Mouse (Mus musculus) naive thymus-derived CD4-positive, alpha-beta T cell, adult 2 months (primary cell): ENCODE measurements around the gene Erv3.

ENCODE experiments used
- DNase-seq: peaks from one replicate; pipeline ENCODE4 v3.0.0-alpha.2; 2011; ENCODE audit warnings: low read depth

Erv3 gene

GRCm38 (mm10) chr2:131823931-131824330, 35.6 kb downstream of the Erv3 start:
- DNase-seq: no peak

GRCm38 (mm10) chr2:131822492-131822891, 37.1 kb downstream of the Erv3 start:
- DNase-seq: no peak

GRCm38 (mm10) chr2:131821708-131821990, 37.9 kb downstream of the Erv3 start:
- no peak for DNase-seq

GRCm38 (mm10) chr2:131820932-131821707, 38.4 kb downstream of the Erv3 start:
- DNase-seq: peak; percentile 88

- peak; percentile 90 for DNase-seq
Measured at GRCm38 (mm10) chr2:131820088-131820675, 39.4 kb downstream of the Erv3 start.

GRCm38 (mm10) chr2:131814327-131814726, 45.2 kb downstream of the Erv3 start:
- no peak for DNase-seq

- no peak for DNase-seq
Measured at GRCm38 (mm10) chr2:131813437-131813836, 46.1 kb downstream of the Erv3 start.

GRCm38 (mm10) chr2:131812480-131813137, 46.9 kb downstream of the Erv3 start:
- peak; percentile 60 for DNase-seq

- no peak for DNase-seq
Measured at GRCm38 (mm10) chr2:131811607-131812006, 47.9 kb downstream of the Erv3 start.

- DNase-seq: no peak
Measured at GRCm38 (mm10) chr2:131808856-131809255, 50.7 kb downstream of the Erv3 start.

- no peak for DNase-seq
Measured at GRCm38 (mm10) chr2:131807660-131808059, 51.9 kb downstream of the Erv3 start.

GRCm38 (mm10) chr2:131806863-131807262, 52.7 kb downstream of the Erv3 start:
- no peak for DNase-seq

- DNase-seq: no peak
Measured at GRCm38 (mm10) chr2:131805306-131805705, 54.2 kb downstream of the Erv3 start.

GRCm38 (mm10) chr2:131803801-131804200, 55.7 kb downstream of the Erv3 start:
- DNase-seq: no peak
